Mouse (Mus musculus): Measurements from ENCODE around the gene Ext2.

GRCm38 (mm10) chr2:93732658-93733057 lies 89.7 kb downstream of the Ext2 start:
- TF ChIP-seq CTCF (IDR thresholded peaks at IDR 0.05), result no peak
- no peak for TF ChIP-seq POLR2A (IDR thresholded peaks at IDR 0.05; ENCODE audit: insufficient read depth, low read depth, low read length)

Data from heart, adult 2 months (tissue).